Mouse (Mus musculus) erythroblast, embryonic 14.5 days (primary cell): ENCODE measurements around the gene Ust. TPM values are rescaled to one million over a fixed set of nuclear protein-coding genes. Genes with fewer than 3 reads are reported as not detected.

ENCODE experiments used
- H3K27me3 ChIP-seq: 2 replicates; pipeline ENCODE4 v1.6.1; 2012; ENCODE audit warnings: inconsistent platforms; ENCODE audit not compliant: control insufficient read depth
- H3K36me3 ChIP-seq: 2 replicates; pipeline ENCODE4 v1.6.1; 2012; ENCODE audit warnings: mild to moderate bottlenecking, inconsistent platforms; ENCODE audit not compliant: control insufficient read depth
- H3K4me1 ChIP-seq: 2 replicates; pipeline ENCODE4 v1.6.1; 2012; ENCODE audit warnings: inconsistent platforms; ENCODE audit not compliant: control insufficient read depth
- H3K4me3 ChIP-seq: replicated peaks from 2 replicates; pipeline ENCODE3; 2012; ENCODE audit warnings: moderate library complexity, mild to moderate bottlenecking, inconsistent platforms
- H3K9me3 ChIP-seq: 2 replicates; pipeline ENCODE4 v1.6.1; 2012; ENCODE audit warnings: low read length, inconsistent platforms, mixed read lengths; ENCODE audit not compliant: control insufficient read depth
- GATA1 ChIP-seq: IDR thresholded peaks from 2 replicates; pipeline ENCODE4 v1.6.1; 2012; ENCODE audit warnings: low read length, inconsistent platforms, mixed read lengths
- TAL1 ChIP-seq: IDR thresholded peaks from 3 replicates; pipeline ENCODE4 v1.6.1; 2012; ENCODE audit warnings: low read length, inconsistent platforms, mixed read lengths
- polyA plus RNA-seq: library from polyadenylated mRNA; stranded (reverse); fragments of >175 nt; gene quantifications from 2 replicates; pipeline ENCODE4 v1.2.3, GENCODE M21; 2012

Ust gene
- polyA plus RNA-seq, 1 experiment = not detected

GRCm38 (mm10) chr10:8529173-8529572 is 10.5 kb upstream of the Ust start:
- H3K9me3 ChIP-seq = no peaks in the 10 kb centered on the region; the same call in 1 of the 2 replicates
- H3K4me1 ChIP-seq = no peaks in the 10 kb centered on the region
- no peaks in the 10 kb centered on the region for H3K36me3 ChIP-seq
- no peaks in the 10 kb centered on the region for H3K27me3 ChIP-seq
- no peak for TF ChIP-seq GATA1
- TF ChIP-seq TAL1 = no peak
- H3K4me3 ChIP-seq = no peak overlapping the region

GRCm38 (mm10) chr10:8525354-8525753 is 6.7 kb upstream of the Ust start:
- Histone ChIP-seq H3K36me3 (no peaks in the 10 kb centered on the region), H3K4me3 (no peak overlapping the region), H3K27me3 (peaks cover 4% of the 10 kb centered on the region), H3K9me3 (no peaks in the 10 kb centered on the region), H3K4me1 (no peaks in the 10 kb centered on the region)
- TF ChIP-seq TAL1 (no peak), GATA1 (no peak)

GRCm38 (mm10) chr10:8521536-8521935 is 2.9 kb upstream of the Ust start:
- Histone ChIP-seq H3K9me3 (no peaks in the 10 kb centered on the region), H3K36me3 (no peaks in the 10 kb centered on the region), H3K4me1 (no peaks in the 10 kb centered on the region), H3K4me3 (no peak overlapping the region), H3K27me3 (peaks cover 41% of the 10 kb centered on the region)
- TF ChIP-seq TAL1 (no peak), GATA1 (no peak)

GRCm38 (mm10) chr10:8520766-8521395 is 2.3 kb upstream of the Ust start:
- H3K4me3 ChIP-seq = no peak overlapping the region
- H3K9me3 ChIP-seq = no peaks in the 10 kb centered on the region
- TF ChIP-seq TAL1 (no peak), GATA1 (no peak)
- H3K27me3 ChIP-seq = peaks cover 46% of the 10 kb centered on the region
- H3K4me1 ChIP-seq = no peaks in the 10 kb centered on the region
- no peaks in the 10 kb centered on the region for H3K36me3 ChIP-seq

GRCm38 (mm10) chr10:8519014-8519491 is 428 bp upstream of the Ust start:
- Histone ChIP-seq H3K27me3 (peaks cover 46% of the 10 kb centered on the region), H3K4me3 (no peak overlapping the region)

GRCm38 (mm10) chr10:8517591-8518140 is 959 bp downstream of the Ust start:
- TF ChIP-seq TAL1 (no peak), GATA1 (no peak)
- no peaks in the 10 kb centered on the region for H3K4me1 ChIP-seq
- H3K9me3 ChIP-seq = no peaks in the 10 kb centered on the region
- peaks cover 46% of the 10 kb centered on the region for H3K27me3 ChIP-seq
- peak overlapping the region; percentile 45 for H3K4me3 ChIP-seq
- H3K36me3 ChIP-seq = no peaks in the 10 kb centered on the region

More at GRCm38 (mm10) chr10:8519014-8519491, 428 bp upstream of the Ust start:
- no peaks in the 10 kb centered on the region for H3K36me3 ChIP-seq
- no peaks in the 10 kb centered on the region for H3K4me1 ChIP-seq
- no peaks in the 10 kb centered on the region for H3K9me3 ChIP-seq
- no peak for TF ChIP-seq GATA1

GRCm38 (mm10) chr10:8516916-8517524 is 1.6 kb downstream of the Ust start:
- TF ChIP-seq GATA1 = no peak
- no peak for TF ChIP-seq TAL1
- Histone ChIP-seq H3K36me3 (no peaks in the 10 kb centered on the region), H3K27me3 (peaks cover 46% of the 10 kb centered on the region), H3K4me3 (no peak overlapping the region), H3K9me3 (no peaks in the 10 kb centered on the region), H3K4me1 (no peaks in the 10 kb centered on the region)

- Histone ChIP-seq H3K27me3 (peaks cover 26% of the 10 kb centered on the region), H3K36me3 (no peaks in the 10 kb centered on the region), H3K9me3 (no peaks in the 10 kb centered on the region), H3K4me3 (no peak overlapping the region), H3K4me1 (no peaks in the 10 kb centered on the region)
- TF ChIP-seq TAL1 (no peak), GATA1 (no peak)
These were observed 4.9 kb downstream of the Ust start for GRCm38 (mm10) chr10:8513690-8514089.

- H3K27me3 ChIP-seq = peaks cover 11% of the 10 kb centered on the region
- H3K9me3 ChIP-seq = no peaks in the 10 kb centered on the region
- TF ChIP-seq TAL1 (no peak), GATA1 (no peak)
These were observed 6.4 kb downstream of the Ust start for GRCm38 (mm10) chr10:8512222-8512621.

More at GRCm38 (mm10) chr10:8512222-8512621, 6.4 kb downstream of the Ust start:
- H3K36me3 ChIP-seq = no peaks in the 10 kb centered on the region
- no peaks in the 10 kb centered on the region for H3K4me1 ChIP-seq
- H3K4me3 ChIP-seq = no peak overlapping the region
